Mouse (Mus musculus) CH12.LX (cell line): ENCODE data around the gene Xrra1.

Experiments
- CHD1 ChIP-seq: IDR thresholded peaks from 2 replicates; pipeline ENCODE4 v1.6.1; 2012; ENCODE audit warnings: low read depth, low read length, improper control_type of control experiment, inconsistent platforms
- CTCF ChIP-seq, 2 experiments: IDR thresholded peaks in 1 of 2; conservative IDR thresholded peaks in 1 of 2; 2 replicates each; pipeline ENCODE4 v1.5.1; 2011 to 2012; ENCODE audit warnings: low read depth in 2 of 2, low read length in 2 of 2, improper control_type of control experiment in 1 of 2, inconsistent platforms in 1 of 2, mild to moderate bottlenecking in 1 of 2, moderate library complexity in 1 of 2
- E2F4 ChIP-seq: IDR thresholded peaks from 2 replicates; pipeline ENCODE4 v1.6.1; 2011; ENCODE audit warnings: low read depth, low read length, improper control_type of control experiment; ENCODE audit not compliant: insufficient replicate concordance
- JUND ChIP-seq: conservative IDR thresholded peaks from 2 replicates; pipeline ENCODE4 v1.6.1; 2011; ENCODE audit warnings: low read depth, low read length, improper control_type of control experiment
- KAT2A ChIP-seq: IDR thresholded peaks from 2 replicates; pipeline ENCODE4 v1.6.1; 2012; ENCODE audit warnings: low read length, improper control_type of control experiment, inconsistent platforms; ENCODE audit not compliant: insufficient replicate concordance
- MXI1 ChIP-seq: IDR thresholded peaks from 2 replicates; pipeline ENCODE4 v1.6.1; 2011; ENCODE audit warnings: mild to moderate bottlenecking, low read depth, low read length, improper control_type of control experiment
- NELFE ChIP-seq: IDR thresholded peaks from 2 replicates; pipeline ENCODE4 v1.6.1; 2011; ENCODE audit warnings: low read depth, low read length, improper control_type of control experiment
- POLR2A ChIP-seq: IDR thresholded peaks from 2 replicates; pipeline ENCODE4 v1.6.1; 2011; ENCODE audit warnings: low read depth, mild to moderate bottlenecking, improper control_type of control experiment, low read length
- POLR2AphosphoS2 ChIP-seq: IDR thresholded peaks from 2 replicates; pipeline ENCODE4 v1.6.1; 2011; ENCODE audit warnings: low read depth, low read length, improper control_type of control experiment
- RCOR1 ChIP-seq: conservative IDR thresholded peaks from 2 replicates; pipeline ENCODE4 v1.6.1; 2012; ENCODE audit warnings: low read depth, mild to moderate bottlenecking, inconsistent platforms, low read length, improper control_type of control experiment
- ZMIZ1 ChIP-seq: IDR thresholded peaks from 2 replicates; pipeline ENCODE4 v1.6.1; 2012; ENCODE audit warnings: low read depth, mild to moderate bottlenecking, inconsistent platforms, low read length, improper control_type of control experiment

GRCm38 (mm10) chr7:99935758-99936157, 76.8 kb downstream of the Xrra1 start:
- TF ChIP-seq CTCF (conservative IDR thresholded peaks at IDR 0.05 in 1 of 2, IDR thresholded peaks at IDR 0.05 in 1 of 2; ENCODE audit: low read depth in 2 of 2, low read length in 2 of 2) (peak in 1 of 2 experiments; percentile 37; a peak in 2 of 4 replicates), E2F4 (no peak), KAT2A (no peak), POLR2A (no peak), ZMIZ1 (no peak), JUND (no peak), CHD1 (no peak), POLR2AphosphoS2 (no peak), RCOR1 (no peak), NELFE (no peak), MXI1 (no peak)
